1 mouse cellular context compared by ENCODE assay signal in the genomic region with DNA sequence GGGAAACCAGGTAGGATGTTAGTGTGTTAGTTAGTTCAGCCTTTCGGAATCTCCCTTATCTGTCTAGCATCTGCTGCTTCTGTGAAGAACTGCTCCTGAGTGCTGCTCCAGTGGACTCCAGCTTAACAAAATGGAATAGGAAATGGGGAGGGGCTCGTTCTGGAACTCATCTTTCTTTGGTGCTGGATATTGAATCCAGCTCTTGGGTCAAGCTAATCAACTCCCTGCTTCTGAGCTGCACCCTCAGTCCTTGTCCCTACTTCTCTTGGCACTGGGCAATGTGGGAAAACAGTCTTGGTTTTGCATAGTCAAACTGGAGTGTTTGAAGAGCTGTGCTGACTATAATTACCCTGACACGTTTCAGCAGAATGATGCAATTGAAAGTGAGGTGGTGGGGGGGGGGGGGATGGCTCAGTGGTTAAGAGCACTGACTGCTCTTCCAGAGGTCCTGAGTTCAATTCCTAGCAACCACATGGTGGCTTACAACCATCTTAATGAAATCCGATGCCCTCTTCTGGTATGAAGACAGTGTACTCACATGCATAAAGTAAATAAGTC.
TF ChIP-seq lines count a peak whose summit lies in the region.

No protein-coding gene starts in this region.

TF ChIP-seq in CH12.LX, 34 proteins besides CTCF, POLR2A, EP300 and RAD21 (continued from another document):
- TF ChIP-seq ETS1 (conservative IDR thresholded peaks at IDR 0.05; ENCODE audit: low read depth, low read length) (peak; percentile 72), MAZ (IDR thresholded peaks at IDR 0.05; ENCODE audit: low read depth, low read length) (peak; percentile 80), USF2 (conservative IDR thresholded peaks at IDR 0.05; ENCODE audit: low read depth, low read length) (no peak), ZMIZ1 (IDR thresholded peaks at IDR 0.05; ENCODE audit: low read depth, low read length) (0 out of 2 replicates have a peak, but pooled peaks have one; percentile 64), MEF2A (IDR thresholded peaks at IDR 0.05; ENCODE audit: borderline replicate concordance, low read depth, low read length) (peak; percentile 87), MYC (IDR thresholded peaks at IDR 0.05; ENCODE audit: low read depth, low read length) (peak; percentile 62; the same call in 1 of the 2 replicates), RCOR1 (conservative IDR thresholded peaks at IDR 0.05; ENCODE audit: low read depth, low read length) (peak; percentile 78; the same call in 1 of the 2 replicates), PAX5 (IDR thresholded peaks at IDR 0.05; ENCODE audit: low read length) (no peak), NELFE (IDR thresholded peaks at IDR 0.05; ENCODE audit: low read depth, low read length) (no peak), JUND (conservative IDR thresholded peaks at IDR 0.05; ENCODE audit: low read depth, low read length) (no peak), ZNF384 (IDR thresholded peaks at IDR 0.05; ENCODE audit: low read depth, low read length) (no peak), E2F4 (IDR thresholded peaks at IDR 0.05; ENCODE audit: insufficient replicate concordance, low read depth, low read length) (no peak), USF1 (IDR thresholded peaks at IDR 0.05; ENCODE audit: low read depth, low read length) (no peak), TBP (conservative IDR thresholded peaks at IDR 0.05; ENCODE audit: low read depth, low read length) (0 out of 2 replicates have a peak, but pooled peaks have one; percentile 34), POLR2AphosphoS2 (IDR thresholded peaks at IDR 0.05; ENCODE audit: low read depth, low read length) (no peak), HCFC1 (IDR thresholded peaks at IDR 0.05; ENCODE audit: low read depth, low read length) (peak; percentile 22; the same call in 1 of the 2 replicates), KAT2A (IDR thresholded peaks at IDR 0.05; ENCODE audit: insufficient replicate concordance, low read length) (0 out of 2 replicates have a peak, but pooled peaks have one; percentile 19), SIN3A (IDR thresholded peaks at IDR 0.05; ENCODE audit: low read length) (no peak), SMC3 (IDR thresholded peaks at IDR 0.05; ENCODE audit: low read depth, low read length) (no peak), MAFK (IDR thresholded peaks at IDR 0.05; ENCODE audit: insufficient replicate concordance, low read length) (0 out of 2 replicates have a peak, but pooled peaks have one; percentile 32), ELF1 (IDR thresholded peaks at IDR 0.05; ENCODE audit: low read depth, low read length) (0 out of 2 replicates have a peak, but pooled peaks have one; percentile 13), NRF1 (IDR thresholded peaks at IDR 0.05; ENCODE audit: low read depth, low read length) (no peak), BHLHE40 (IDR thresholded peaks at IDR 0.05; ENCODE audit: low read depth, low read length) (peak; percentile 92), CHD2 (IDR thresholded peaks at IDR 0.05; ENCODE audit: low read length) (peak; percentile 42; the same call in 1 of the 2 replicates), GABPA (IDR thresholded peaks at IDR 0.05; ENCODE audit: insufficient replicate concordance, low read depth, low read length) (no peak), UBTF (IDR thresholded peaks at IDR 0.05; ENCODE audit: low read depth, low read length) (no peak), ZKSCAN1 (IDR thresholded peaks at IDR 0.05; ENCODE audit: borderline replicate concordance, low read depth, low read length) (no peak), ZC3H11A (IDR thresholded peaks at IDR 0.05; ENCODE audit: low read depth, low read length) (no peak)
